Mouse (Mus musculus) C2C12 (cell line): ENCODE results near the gene Calm3.
"Not testable (repeated sequence)": the region's sequence is repeated elsewhere in the genome, so short reads cannot be mapped to it uniquely, and the experiment has no call there.

Source experiments
- CEBPB ChIP-seq: IDR thresholded peaks from one replicate; pipeline ENCODE4 v1.6.1; 2011; ENCODE audit warnings: low read depth, mild to moderate bottlenecking, control low read depth, moderate library complexity
- CTCF ChIP-seq: IDR thresholded peaks from one replicate; pipeline ENCODE4 v1.5.1; 2011; ENCODE audit not compliant: control insufficient read depth, insufficient read depth, insufficient read length
- FOSL1 ChIP-seq: IDR thresholded peaks from one replicate; pipeline ENCODE4 v1.8.0; 2011; ENCODE audit warnings: mild to moderate bottlenecking, low read length; ENCODE audit not compliant: poor library complexity, insufficient read depth, severe bottlenecking
- MAX ChIP-seq: IDR thresholded peaks from one replicate; pipeline ENCODE4 v1.6.1; 2011; ENCODE audit warnings: mild to moderate bottlenecking, control low read depth
- MYOD1 ChIP-seq: IDR thresholded peaks from one replicate; pipeline ENCODE4 v1.6.1; 2011; ENCODE audit warnings: low read depth; ENCODE audit not compliant: control insufficient read depth, insufficient read length
- MYOG ChIP-seq: IDR thresholded peaks from one replicate; pipeline ENCODE4 v1.6.1; 2011; ENCODE audit not compliant: control insufficient read depth, insufficient read length; ENCODE audit errors: extremely low read depth
- USF1 ChIP-seq: IDR thresholded peaks from one replicate; pipeline ENCODE4 v1.6.1; 2011; ENCODE audit warnings: low read depth, mild to moderate bottlenecking, control low read depth, moderate library complexity

DNA sequence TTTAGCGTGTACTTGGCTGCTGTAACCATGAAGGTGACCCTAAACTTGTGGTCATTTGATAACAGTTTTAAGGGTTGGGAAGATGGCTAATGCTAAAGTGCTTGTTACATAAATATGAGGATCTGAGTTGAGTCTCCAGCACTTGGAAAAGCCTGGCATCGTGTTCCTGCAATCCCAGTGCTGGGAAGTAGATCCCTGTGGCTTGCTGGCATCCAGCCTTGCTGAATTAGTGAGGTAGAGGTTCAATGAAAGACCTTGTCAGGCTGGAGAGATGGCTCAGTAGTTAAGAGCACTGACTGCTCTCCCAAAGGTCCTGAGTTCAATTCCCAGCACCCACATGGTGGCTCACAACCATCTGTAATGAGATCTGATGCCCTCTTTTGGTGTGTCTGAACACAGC is 29.9 kb upstream of the Calm3 start:
- not testable (repeated sequence) for TF ChIP-seq CTCF, MAX, USF1, FOSL1, MYOD1, CEBPB, MYOG
